Mouse (Mus musculus): ENCODE data around the gene Ms4a6d.

- no peak for TF ChIP-seq EP300 (optimal IDR thresholded peaks at IDR 0.05)
- TF ChIP-seq CTCF (IDR thresholded peaks at IDR 0.05; ENCODE audit: low read depth): no peak
These were observed 20.2 kb upstream of the Ms4a6d start for GRCm38 (mm10) chr19:11624800-11625199.

All from stomach, postnatal 0 days (tissue).